Comparison of ENCODE assay signal across 8 mouse cellular contexts in genomic region chr10:17796846-17797631, GRCm38 (mm10). TPM values are rescaled to one million over a fixed set of nuclear protein-coding genes. Genes with fewer than 3 reads are reported as not detected.
DNase-seq lines count a peak whose midpoint lies in the region; ATAC-seq lines count a peak whose summit lies in the region.

No protein-coding gene starts in this region.

- no peaks in the 10 kb centered on the region for H3K36me3 ChIP-seq in forebrain, embryonic 10.5 days (replicated peaks)
- no peaks in the 10 kb centered on the region for H3K36me3 ChIP-seq in forebrain, embryonic 15.5 days
- H3K36me3 ChIP-seq in embryonic facial prominence, embryonic 11.5 days (replicated peaks; ENCODE audit: control insufficient read depth, insufficient read depth, low read depth, low read length) = no peaks in the 10 kb centered on the region
- H3K36me3 ChIP-seq in heart, embryonic 16.5 days (ENCODE audit: control insufficient read depth, insufficient read depth) = peaks cover 15% of the 10 kb centered on the region
- peaks cover 7% of the 10 kb centered on the region; the same call in 1 of the 2 replicates for H3K36me3 ChIP-seq in midbrain, embryonic 10.5 days

- no peak overlapping the region for H3K4me2 ChIP-seq in forebrain, embryonic 15.5 days (replicated peaks)
- H3K4me2 ChIP-seq in embryonic facial prominence, embryonic 11.5 days (ENCODE audit: low read depth, low read length) = no peak overlapping the region
- peak overlapping the region; percentile 71 for H3K4me2 ChIP-seq in heart, embryonic 16.5 days (ENCODE audit: low read depth, low read length)

- DNase-seq in forebrain, embryonic 10.5 days (ENCODE audit: extremely low spot score, low spot score) = no peak
- peak; percentile 48 for DNase-seq in embryonic facial prominence, embryonic 11.5 days (ENCODE audit: low spot score)
- DNase-seq in midbrain, embryonic 10.5 days (ENCODE audit: low spot score) = no peak
- no peak for DNase-seq in cerebellum, adult 9-11 months
- DNase-seq in cerebellum, postnatal 36 days = no peak
- no peak for DNase-seq in left cerebral cortex, postnatal 36 days (ENCODE audit: low spot score in 2 of 2)

- peaks cover 23% of the 10 kb centered on the region for H3K4me1 ChIP-seq in forebrain, embryonic 10.5 days
- H3K4me1 ChIP-seq in forebrain, embryonic 15.5 days = peaks cover 11% of the 10 kb centered on the region
- no peaks in the 10 kb centered on the region for H3K4me1 ChIP-seq in embryonic facial prominence, embryonic 11.5 days (ENCODE audit: control insufficient read depth, insufficient read depth, low read length)
- H3K4me1 ChIP-seq in heart, embryonic 16.5 days (ENCODE audit: control insufficient read depth, insufficient read depth, low read length) = peaks cover 32% of the 10 kb centered on the region
- H3K4me1 ChIP-seq in midbrain, embryonic 10.5 days = peaks cover 33% of the 10 kb centered on the region

- no peaks in the 10 kb centered on the region for H3K9me3 ChIP-seq in forebrain, embryonic 10.5 days
- H3K9me3 ChIP-seq in forebrain, embryonic 15.5 days = no peaks in the 10 kb centered on the region
- H3K9me3 ChIP-seq in embryonic facial prominence, embryonic 11.5 days (replicated peaks; ENCODE audit: control insufficient read depth, low read length) = no peaks in the 10 kb centered on the region
- no peaks in the 10 kb centered on the region for H3K9me3 ChIP-seq in heart, embryonic 16.5 days (replicated peaks; ENCODE audit: control insufficient read depth, low read length)
- H3K9me3 ChIP-seq in midbrain, embryonic 10.5 days (replicated peaks) = 0 out of 2 replicates have a peak, but pooled peaks cover 4% of the 10 kb centered on the region

- ATAC-seq in forebrain, embryonic 15.5 days (replicated peaks) = no peak
- peak; percentile 57 for ATAC-seq in embryonic facial prominence, embryonic 11.5 days (replicated peaks; ENCODE audit: insufficient number of reproducible peaks, low FRiP score, low TSS enrichment, low read depth)
- ATAC-seq in heart, embryonic 16.5 days (replicated peaks; ENCODE audit: extremely low read depth, insufficient read depth, low FRiP score) = peak; percentile 94

- H3K4me3 ChIP-seq in forebrain, embryonic 10.5 days = no peak overlapping the region
- H3K4me3 ChIP-seq in forebrain, embryonic 15.5 days = no peak overlapping the region
- H3K4me3 ChIP-seq in embryonic facial prominence, embryonic 11.5 days (ENCODE audit: low read depth, low read length) = no peak overlapping the region
- H3K4me3 ChIP-seq in heart, embryonic 16.5 days (ENCODE audit: low read length) = peak overlapping the region; percentile 62
- peak overlapping the region; percentile 49 for H3K4me3 ChIP-seq in midbrain, embryonic 10.5 days

- intact Hi-C loops in left cerebral cortex, postnatal 36 days (cut with DNase I) = no loop called here

- H3K27ac ChIP-seq in forebrain, embryonic 10.5 days = peak overlapping the region; percentile 87; the same call in 1 of the 2 replicates
- no peak overlapping the region for H3K27ac ChIP-seq in forebrain, embryonic 15.5 days (replicated peaks)
- no peak overlapping the region for H3K27ac ChIP-seq in embryonic facial prominence, embryonic 11.5 days (replicated peaks; ENCODE audit: low read depth, low read length)
- H3K27ac ChIP-seq in heart, embryonic 16.5 days (ENCODE audit: low read length) = peak overlapping the region; percentile 100
- H3K27ac ChIP-seq in midbrain, embryonic 10.5 days (replicated peaks) = peak overlapping the region; percentile 91

- H3K27me3 ChIP-seq in forebrain, embryonic 10.5 days (ENCODE audit: poor library complexity, severe bottlenecking) = no peaks in the 10 kb centered on the region
- H3K27me3 ChIP-seq in forebrain, embryonic 15.5 days = no peaks in the 10 kb centered on the region
- no peaks in the 10 kb centered on the region for H3K27me3 ChIP-seq in embryonic facial prominence, embryonic 11.5 days (ENCODE audit: control insufficient read depth, insufficient read depth, low read length)
- H3K27me3 ChIP-seq in heart, embryonic 16.5 days (ENCODE audit: control insufficient read depth, insufficient read depth, low read length) = no peaks in the 10 kb centered on the region
- no peaks in the 10 kb centered on the region for H3K27me3 ChIP-seq in midbrain, embryonic 10.5 days (ENCODE audit: low read depth, poor library complexity, severe bottlenecking)

- no peak overlapping the region for H3K9ac ChIP-seq in forebrain, embryonic 15.5 days (replicated peaks)
- no peak overlapping the region for H3K9ac ChIP-seq in embryonic facial prominence, embryonic 11.5 days (replicated peaks; ENCODE audit: low read length)
- H3K9ac ChIP-seq in heart, embryonic 16.5 days (ENCODE audit: low read length) = peak overlapping the region; percentile 85

- 84% methylated on average over 12 of the region's 12 CpGs for WGBS in forebrain, embryonic 10.5 days
- 78% methylated on average over 12 of the region's 12 CpGs for WGBS in forebrain, embryonic 15.5 days
- 54% methylated on average over 12 of the region's 12 CpGs for WGBS in embryonic facial prominence, embryonic 11.5 days
- WGBS in heart, embryonic 16.5 days = 10% methylated on average over 12 of the region's 12 CpGs
- WGBS in midbrain, embryonic 10.5 days = 83% methylated on average over 12 of the region's 12 CpGs

RNA-seq across cellular contexts. Expression of gene Txlnb, which starts 1.0 kb away (rescaled TPM):
- 1.1 and 1.3 TPM in 2 replicates for polyA plus RNA-seq in forebrain, embryonic 10.5 days (2016; fragmentation: Nextera tagmentation; extraction: Ambion mirVana)
- 0.28 and 0.42 TPM in 2 replicates for polyA plus RNA-seq in forebrain, embryonic 15.5 days (2015; fragmentation: Nextera tagmentation; extraction: Ambion mirVana)
- polyA plus RNA-seq in embryonic facial prominence, embryonic 11.5 days (2014; fragmentation: Nextera tagmentation; extraction: Ambion mirVana) = 1.8 and 1.9 TPM in 2 replicates
- 40.6 and 43.8 TPM in 2 replicates for polyA plus RNA-seq in heart, embryonic 16.5 days (2015; fragmentation: Nextera tagmentation; extraction: Ambion mirVana)
- 4.4 and 4.7 TPM in 2 replicates for polyA plus RNA-seq in midbrain, embryonic 10.5 days (2016; fragmentation: Nextera tagmentation; extraction: Ambion mirVana)
- under 1 TPM; 0.34 to 0.67 TPM for total RNA-seq in left cerebral cortex, postnatal 36 days (2021)

Comparison
In these comparisons a context has a peak if more than half of its experiments do, and no peak if none do; other contexts are left out.
1. H3K27ac ChIP-seq: peak in forebrain, embryonic 10.5 days (single experiment), heart, embryonic 16.5 days (single experiment) and midbrain, embryonic 10.5 days (single experiment); none in forebrain, embryonic 15.5 days (single experiment) and embryonic facial prominence, embryonic 11.5 days (single experiment).
2. H3K4me3 ChIP-seq: peak in heart, embryonic 16.5 days (single experiment) and midbrain, embryonic 10.5 days (single experiment); none in forebrain, embryonic 10.5 days (single experiment), forebrain, embryonic 15.5 days (single experiment) and embryonic facial prominence, embryonic 11.5 days (single experiment).